Mouse (Mus musculus) ES-E14 (cell line): ENCODE results near the gene Tbc1d10b. TPM values are rescaled to one million over a fixed set of nuclear protein-coding genes. Genes with fewer than 3 reads are reported as not detected.

ENCODE experiments used
- DNase-seq: peaks from one replicate; pipeline ENCODE4 v3.0.0-alpha.2; 2013; ENCODE audit warnings: low read depth, low spot score
- H3K27ac ChIP-seq: 2 replicates; pipeline ENCODE4 v1.5.1; 2012; ENCODE audit warnings: low read depth, mild to moderate bottlenecking, low read length, moderate library complexity, mixed read lengths; ENCODE audit not compliant: poor library complexity, insufficient read depth, severe bottlenecking
- H3K36me3 ChIP-seq: 2 replicates; pipeline ENCODE4 v1.6.1; 2012; ENCODE audit warnings: mild to moderate bottlenecking, low read length, moderate library complexity, mixed read lengths; ENCODE audit not compliant: control insufficient read depth, poor library complexity, insufficient read depth, severe bottlenecking
- H3K4me1 ChIP-seq, 2 experiments: fragments of 150-350 bp in 1 of 2; sonication (generic) in 1 of 2; 2 replicates each; pipeline ENCODE4 v1.6.1; 2012; ENCODE audit warnings: low read length in 2 of 2, mild to moderate bottlenecking in 1 of 2, mixed read lengths in 1 of 2; ENCODE audit not compliant: control insufficient read depth in 2 of 2, insufficient read depth in 2 of 2, poor library complexity in 1 of 2
- H3K4me3 ChIP-seq, 2 experiments: fragments of 150-350 bp in 1 of 2; sonication (generic) in 1 of 2; 2 replicates each; pipeline ENCODE4 v1.5.1; 2012; ENCODE audit warnings: low read length in 2 of 2, low read depth in 1 of 2, mild to moderate bottlenecking in 1 of 2, mixed read lengths in 1 of 2; ENCODE audit not compliant: insufficient read depth in 1 of 2, poor library complexity in 1 of 2, severe bottlenecking in 1 of 2
- H3K9ac ChIP-seq: 2 replicates; pipeline ENCODE4 v1.6.1; 2012; ENCODE audit warnings: low read depth, mild to moderate bottlenecking, low read length, mixed read lengths; ENCODE audit not compliant: poor library complexity, insufficient read depth, severe bottlenecking
- H3K9me3 ChIP-seq: fragments of 150-350 bp; sonication (generic); 2 replicates; pipeline ENCODE4 v1.6.1; 2012; ENCODE audit warnings: low read depth, mild to moderate bottlenecking, low read length; ENCODE audit not compliant: control insufficient read depth, insufficient read depth
- CHD2 ChIP-seq: IDR thresholded peaks from 2 replicates; pipeline ENCODE4 v1.6.1; 2014; ENCODE audit warnings: mild to moderate bottlenecking, low read depth, low read length, inconsistent platforms
- HCFC1 ChIP-seq: IDR thresholded peaks from 2 replicates; pipeline ENCODE4 v1.6.1; 2012; ENCODE audit warnings: low read length, inconsistent platforms, borderline replicate concordance; ENCODE audit not compliant: insufficient read depth
- MAFK ChIP-seq: IDR thresholded peaks from 2 replicates; pipeline ENCODE4 v1.6.1; 2014; ENCODE audit warnings: mild to moderate bottlenecking, low read depth, low read length, inconsistent platforms; ENCODE audit not compliant: insufficient read depth
- ZC3H11A ChIP-seq: IDR thresholded peaks from 2 replicates; pipeline ENCODE4 v1.6.1; 2012; ENCODE audit warnings: low read depth, mild to moderate bottlenecking, inconsistent platforms, low read length, borderline replicate concordance
- ZNF384 ChIP-seq: IDR thresholded peaks from 2 replicates; pipeline ENCODE4 v1.6.1; 2012; ENCODE audit warnings: low read depth, low read length, inconsistent platforms
- in situ Hi-C, 2 experiments: fragments of 600-800 bp; cut with MboI; formaldehyde crosslinking; loops; one replicate each; pipeline ENCODE4 v1.15.1; 2025; ENCODE audit warnings: low sequenced_read_pairs in 2 of 2, inconsistent platforms in 1 of 2; ENCODE audit not compliant: unreplicated experiment in 2 of 2
- total RNA-seq: library from RNA; depleted of rRNA; stranded (reverse); fragments of 300-350 nt; gene quantifications from 2 replicates; pipeline ENCODE4 v1.2.3, GENCODE M21; 2012

Gene Tbc1d10b
- total RNA-seq, 1 experiment = 63.3 TPM

DNA sequence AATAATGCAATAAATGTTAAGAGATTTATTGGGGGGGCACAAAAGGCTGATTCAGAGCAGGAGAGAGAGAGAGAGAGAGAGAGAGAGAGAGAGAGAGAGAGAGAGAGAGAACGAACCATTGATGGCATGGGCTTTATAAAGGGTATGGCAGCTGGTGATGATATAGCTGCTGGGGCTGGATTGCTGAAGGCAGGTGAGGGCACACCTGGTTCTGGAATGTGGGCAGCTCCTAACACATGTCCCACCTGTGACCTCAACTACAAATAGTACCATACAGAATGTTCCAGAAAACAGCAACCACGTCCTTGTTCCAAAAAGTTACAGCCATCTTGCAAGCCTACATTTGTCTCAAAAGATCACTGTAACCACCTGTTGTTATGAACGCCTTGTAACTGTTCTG lies 23.1 kb upstream of the Tbc1d10b start:
- Histone ChIP-seq H3K4me1 (peaks cover 3 to 13% of the 10 kb centered on the region in 2 experiments; a peak in 2 of 4 replicates), H3K27ac (peak overlapping the region; percentile 94; the same call in 1 of the 2 replicates), H3K4me3 (peak overlapping the region; percentile 81 to 83), H3K9ac (peak overlapping the region; percentile 85; the same call in 1 of the 2 replicates), H3K36me3 (peaks cover 25% of the 10 kb centered on the region), H3K9me3 (no peaks in the 10 kb centered on the region)
- TF ChIP-seq ZC3H11A (no peak), ZNF384 (no peak), CHD2 (no peak), MAFK (no peak), HCFC1 (no peak)
- DNase-seq = no peak
- in situ Hi-C loops = no loop called here

DNA sequence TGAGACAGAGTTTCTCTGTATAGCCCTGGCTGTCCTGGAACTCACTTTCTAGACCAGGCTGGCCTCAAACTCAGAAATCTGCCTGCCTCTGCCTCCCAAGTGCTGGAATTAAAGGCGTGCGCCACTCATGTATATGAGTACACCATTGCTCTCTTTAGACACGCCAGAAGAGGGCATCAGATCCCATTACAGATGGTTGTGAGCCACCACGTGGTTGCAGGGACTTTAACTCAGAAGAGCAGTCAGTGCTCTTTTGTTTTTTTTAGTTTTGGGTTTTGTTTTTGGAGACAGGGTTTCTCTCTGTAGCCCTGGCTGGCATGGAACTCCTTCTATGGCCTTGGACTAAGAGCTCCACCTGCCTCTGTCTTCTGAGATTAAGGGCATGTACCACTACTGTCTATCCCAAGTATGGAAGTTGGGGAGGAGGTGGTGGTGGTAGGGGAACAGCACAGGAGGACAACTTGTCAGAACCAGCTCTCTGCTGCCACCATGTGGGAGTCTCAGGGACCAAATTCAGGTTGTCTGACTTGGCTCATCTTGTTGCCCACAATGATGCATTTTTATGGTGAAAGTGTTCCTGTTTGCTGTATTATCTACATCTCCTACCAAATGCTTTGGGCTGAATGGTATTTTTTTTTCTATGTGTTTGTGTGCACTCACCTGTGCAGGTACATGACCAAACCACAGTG lies 20.5 kb upstream of the Tbc1d10b start:
- DNase-seq = peak; percentile 96
- TF ChIP-seq ZC3H11A = no peak
- TF ChIP-seq MAFK = no peak
- TF ChIP-seq ZNF384 = no peak
- TF ChIP-seq HCFC1 = no peak
- TF ChIP-seq CHD2 = no peak
- Histone ChIP-seq H3K9me3 (no peaks in the 10 kb centered on the region), H3K4me1 (peaks cover 3 to 17% of the 10 kb centered on the region in 2 experiments; a peak in 2 of 4 replicates), H3K36me3 (peaks cover 8% of the 10 kb centered on the region), H3K27ac (peak overlapping the region; percentile 65; the same call in 1 of the 2 replicates), H3K4me3 (no peak overlapping the region), H3K9ac (peak overlapping the region; percentile 66; the same call in 1 of the 2 replicates)
- in situ Hi-C loops = no loop called here

DNA sequence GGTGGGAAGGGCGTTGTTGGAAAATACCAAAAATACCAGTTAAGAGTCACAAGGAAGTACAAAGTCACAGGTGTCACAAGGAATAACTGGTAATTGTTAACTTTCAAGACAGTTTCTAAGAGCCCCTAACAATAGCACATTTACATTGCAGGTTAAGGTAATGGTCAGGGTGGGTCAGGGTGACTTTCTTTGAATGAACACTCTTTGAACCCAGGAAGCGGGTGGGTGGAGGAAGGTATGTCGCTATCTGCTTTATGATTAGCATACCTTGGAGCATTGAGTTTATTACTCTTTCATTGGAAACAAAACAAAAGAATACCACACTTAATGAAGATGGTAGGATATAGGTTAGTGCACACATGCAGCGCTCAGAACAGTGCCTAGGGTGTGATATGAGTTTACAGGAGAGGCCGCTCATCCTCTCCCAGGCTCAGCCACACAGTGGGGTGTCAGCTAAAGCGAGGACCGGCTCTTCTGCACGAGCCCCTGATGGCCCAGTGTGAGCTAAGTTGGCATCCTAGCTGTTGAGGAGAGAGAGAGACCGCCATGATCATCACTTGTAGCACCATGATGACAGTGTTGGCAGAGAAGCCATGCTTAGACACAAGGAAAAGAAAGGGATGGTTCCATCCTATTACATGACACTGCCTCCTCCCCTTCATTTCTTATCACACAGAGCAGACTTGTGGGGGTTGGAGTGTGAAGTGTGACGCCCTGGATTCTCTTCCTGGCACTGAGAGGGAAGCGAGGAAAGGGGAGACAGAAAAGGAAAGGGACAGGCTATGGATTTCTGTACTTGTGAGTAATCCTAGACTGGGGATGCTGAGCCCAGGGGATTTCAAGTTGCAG lies 17.1 kb upstream of the Tbc1d10b start:
- no peak for TF ChIP-seq MAFK
- TF ChIP-seq CHD2 = no peak
- no peak for TF ChIP-seq ZNF384
- no peak for TF ChIP-seq ZC3H11A
- no peak for TF ChIP-seq HCFC1
- Histone ChIP-seq H3K36me3 (peaks cover 2% of the 10 kb centered on the region; the same call in 1 of the 2 replicates), H3K9me3 (no peaks in the 10 kb centered on the region), H3K9ac (0 out of 2 replicates have a peak overlapping the region, but pooled peaks have one; percentile 3), H3K4me1 (peaks cover 7 to 15% of the 10 kb centered on the region in 2 experiments; a peak in 3 of 4 replicates), H3K4me3 (no peak overlapping the region), H3K27ac (peak overlapping the region; percentile 81)
- no peak for DNase-seq
- in situ Hi-C loops = no loop called here

DNA sequence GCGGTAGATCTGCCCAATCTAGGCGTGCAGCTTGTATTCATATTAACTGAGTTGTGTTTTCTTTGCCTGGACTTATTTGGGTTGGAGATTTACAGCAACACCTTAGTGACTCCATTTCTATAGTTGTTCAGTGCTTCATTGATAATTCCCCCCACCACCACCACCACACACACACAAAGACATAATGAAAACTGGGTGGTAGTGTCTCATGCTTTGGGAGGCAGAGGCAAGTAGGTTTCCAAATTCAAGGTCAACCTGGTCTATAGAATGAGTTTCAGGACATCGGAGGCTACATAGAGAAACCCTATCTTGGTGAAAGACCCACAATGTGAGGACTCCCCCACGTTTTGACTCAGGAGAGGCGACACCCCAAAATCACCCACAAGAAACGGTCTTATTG lies 16.3 kb upstream of the Tbc1d10b start:
- peaks cover 7 to 13% of the 10 kb centered on the region in 2 experiments; a peak in 3 of 4 replicates for H3K4me1 ChIP-seq
- TF ChIP-seq CHD2 (no peak), HCFC1 (no peak), ZNF384 (no peak), ZC3H11A (no peak), MAFK (no peak)
- in situ Hi-C loops = no loop called here
- peak overlapping the region; percentile 86 for H3K27ac ChIP-seq
- no peak for DNase-seq
- no peak overlapping the region; a peak in 1 of 4 replicates for H3K4me3 ChIP-seq
- H3K36me3 ChIP-seq = peaks cover 2% of the 10 kb centered on the region; the same call in 1 of the 2 replicates
- no peaks in the 10 kb centered on the region for H3K9me3 ChIP-seq
- peak overlapping the region; percentile 14; the same call in 1 of the 2 replicates for H3K9ac ChIP-seq
